Mouse (Mus musculus) ES-Bruce4 (cell line): ENCODE measurements around the gene Akt1s1. TPM values are rescaled to one million over a fixed set of nuclear protein-coding genes. Genes with fewer than 3 reads are reported as not detected.

Experiments
- H3K27ac ChIP-seq: 2 replicates; pipeline ENCODE4 v1.5.1; 2012; ENCODE audit warnings: low read length, inconsistent platforms; ENCODE audit not compliant: insufficient read depth
- H3K27me3 ChIP-seq: 2 replicates; pipeline ENCODE4 v1.6.1; 2012; ENCODE audit warnings: mild to moderate bottlenecking, low read length, inconsistent platforms; ENCODE audit not compliant: control insufficient read depth, poor library complexity, insufficient read depth, severe bottlenecking
- H3K36me3 ChIP-seq: 2 replicates; pipeline ENCODE4 v1.6.1; 2012; ENCODE audit warnings: inconsistent platforms, mild to moderate bottlenecking, low read length, moderate library complexity; ENCODE audit not compliant: control insufficient read depth, poor library complexity, insufficient read depth, severe bottlenecking
- H3K4me1 ChIP-seq: one replicate; pipeline ENCODE4 v1.8.1; 2011; ENCODE audit warnings: low read length; ENCODE audit not compliant: control insufficient read depth, insufficient read depth
- H3K4me3 ChIP-seq: 2 replicates; pipeline ENCODE4 v1.5.1; 2011; ENCODE audit warnings: low read depth, mild to moderate bottlenecking, low read length
- H3K9ac ChIP-seq: 2 replicates; pipeline ENCODE4 v1.6.1; 2012; ENCODE audit warnings: low read depth, mild to moderate bottlenecking, inconsistent platforms; ENCODE audit not compliant: poor library complexity, severe bottlenecking
- H3K9me3 ChIP-seq: replicated peaks from 2 replicates; pipeline ENCODE4 v1.6.1; 2012; ENCODE audit warnings: mild to moderate bottlenecking, low read length, inconsistent platforms; ENCODE audit not compliant: control insufficient read depth, poor library complexity, insufficient read depth, severe bottlenecking
- CTCF ChIP-seq: IDR thresholded peaks from one replicate; pipeline ENCODE4 v1.8.1; 2011; ENCODE audit warnings: low read depth, low read length
- EP300 ChIP-seq: IDR thresholded peaks from 2 replicates; pipeline ENCODE4 v1.6.1; 2011; ENCODE audit warnings: low read depth, low read length; ENCODE audit not compliant: insufficient read depth
- POLR2A ChIP-seq: IDR thresholded peaks from one replicate; pipeline ENCODE4 v1.8.1; 2011; ENCODE audit warnings: low read length; ENCODE audit not compliant: insufficient read depth
- polyA plus RNA-seq: library from polyadenylated mRNA; stranded (reverse); fragments of >200 nt; gene quantifications from 2 replicates; pipeline ENCODE4 v1.2.4, GENCODE M21; 2011; ENCODE audit warnings: low read depth; ENCODE audit not compliant: missing spikeins, insufficient read depth, insufficient read length

Akt1s1 gene
- polyA plus RNA-seq, 1 experiment, result 38.3 TPM

DNA sequence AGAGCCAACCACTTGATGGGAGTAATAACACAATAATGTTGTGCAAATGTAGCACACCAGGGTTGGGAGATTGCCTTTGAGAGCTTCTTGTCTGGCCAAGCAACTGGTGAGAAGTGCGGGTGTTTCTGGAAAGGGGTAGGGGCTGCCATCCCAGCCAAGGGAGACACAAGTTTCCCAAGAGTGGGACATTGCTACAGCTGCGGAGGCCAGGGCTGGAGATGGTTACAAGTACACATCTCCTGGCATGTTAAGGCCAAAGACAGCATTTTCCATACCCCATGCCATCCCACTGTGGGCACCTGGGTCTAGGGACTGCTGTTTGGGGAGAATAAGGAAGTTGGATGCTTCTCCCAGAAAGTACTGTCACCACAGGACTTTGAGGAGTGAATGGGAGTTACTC, 4.3 kb downstream of the Akt1s1 start:
- Histone ChIP-seq H3K4me3 (no peak overlapping the region; the same call in 1 of the 2 replicates), H3K27ac (no peak overlapping the region), H3K9me3 (no peaks in the 10 kb centered on the region), H3K4me1 (no peaks in the 10 kb centered on the region), H3K9ac (peak overlapping the region; percentile 41; the same call in 1 of the 2 replicates), H3K36me3 (no peaks in the 10 kb centered on the region), H3K27me3 (no peaks in the 10 kb centered on the region)
- TF ChIP-seq EP300, result no peak
- no peak for TF ChIP-seq CTCF
- no peak for TF ChIP-seq POLR2A

DNA sequence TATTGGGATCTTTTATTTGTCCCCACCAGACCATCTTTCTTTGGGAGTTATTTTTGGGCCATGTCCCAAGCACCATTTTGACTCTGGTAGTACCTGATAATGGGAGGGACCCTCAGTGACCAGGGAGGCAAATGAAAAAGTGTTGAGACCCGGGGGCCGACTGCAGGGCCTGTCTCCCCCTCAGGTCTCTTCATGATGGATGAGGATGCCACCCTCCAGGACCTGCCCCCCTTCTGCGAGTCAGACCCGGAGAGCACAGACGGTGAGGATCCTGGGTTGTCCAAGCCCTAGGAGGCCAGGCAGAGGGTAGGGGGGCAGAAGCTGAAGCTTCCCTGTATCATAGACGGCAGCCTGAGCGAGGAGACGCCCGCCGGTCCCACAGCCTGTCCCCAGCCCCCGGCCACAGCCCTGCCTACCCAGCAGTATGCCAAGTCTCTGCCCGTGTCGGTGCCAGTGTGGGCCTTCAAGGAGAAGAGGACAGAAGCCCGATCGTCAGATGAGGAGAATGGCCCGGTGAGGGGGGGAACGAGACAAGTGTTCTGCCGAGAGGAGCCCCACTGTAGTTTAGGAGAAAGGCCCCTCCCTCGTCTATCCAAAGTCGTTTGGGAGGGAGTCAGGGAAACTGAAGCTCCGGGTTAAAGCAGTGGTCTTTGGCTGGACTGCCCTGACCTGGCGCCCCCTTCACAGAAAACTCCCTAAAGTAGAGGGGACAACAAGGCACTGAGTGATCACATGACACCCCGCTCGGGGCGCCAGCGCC, 5.0 kb downstream of the Akt1s1 start:
- TF ChIP-seq CTCF (no peak), EP300 (no peak), POLR2A (no peak)
- H3K4me3 ChIP-seq, result peak overlapping the region; percentile 77
- no peaks in the 10 kb centered on the region for H3K27me3 ChIP-seq
- peak overlapping the region; percentile 35 for H3K9ac ChIP-seq
- H3K4me1 ChIP-seq, result no peaks in the 10 kb centered on the region
- H3K9me3 ChIP-seq, result no peaks in the 10 kb centered on the region
- peak overlapping the region; percentile 17; the same call in 1 of the 2 replicates for H3K27ac ChIP-seq
- H3K36me3 ChIP-seq, result no peaks in the 10 kb centered on the region

- no peaks in the 10 kb centered on the region for H3K9me3 ChIP-seq
- H3K9ac ChIP-seq, result peak overlapping the region; percentile 35
- no peaks in the 10 kb centered on the region for H3K27me3 ChIP-seq
- H3K27ac ChIP-seq, result peak overlapping the region; percentile 28
- TF ChIP-seq EP300 (no peak), CTCF (no peak), POLR2A (no peak)
- H3K4me3 ChIP-seq, result peak overlapping the region; percentile 77
- no peaks in the 10 kb centered on the region for H3K36me3 ChIP-seq
- no peaks in the 10 kb centered on the region for H3K4me1 ChIP-seq
Measured at GRCm38 (mm10) chr7:44854356-44855031, 5.7 kb downstream of the Akt1s1 start.

DNA sequence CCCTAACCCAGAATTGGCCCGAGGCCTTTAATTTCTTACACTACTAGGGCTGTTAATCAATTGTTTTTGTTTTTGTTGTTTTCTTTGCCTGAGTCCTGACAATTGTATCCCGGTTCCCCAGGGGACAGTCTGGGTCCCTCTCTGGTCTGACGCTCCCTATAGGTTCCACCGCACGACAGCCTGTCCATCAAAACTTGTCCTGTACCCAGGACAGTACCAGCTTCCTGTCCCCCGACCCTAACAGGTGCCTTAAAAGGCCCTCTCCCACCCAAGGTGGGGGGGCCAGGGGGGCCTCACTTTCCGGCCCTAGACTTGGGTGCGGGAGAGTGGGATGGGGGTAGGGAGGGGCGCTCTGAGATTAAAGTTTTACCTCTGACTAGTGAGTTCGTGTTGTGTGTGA, 6.2 kb downstream of the Akt1s1 start:
- H3K9me3 ChIP-seq, result no peaks in the 10 kb centered on the region
- peak overlapping the region; percentile 35 for H3K9ac ChIP-seq
- H3K27me3 ChIP-seq, result no peaks in the 10 kb centered on the region
- H3K4me1 ChIP-seq, result no peaks in the 10 kb centered on the region
- no peaks in the 10 kb centered on the region for H3K36me3 ChIP-seq
- TF ChIP-seq POLR2A (no peak), CTCF (no peak), EP300 (no peak)
- H3K27ac ChIP-seq, result peak overlapping the region; percentile 28
- H3K4me3 ChIP-seq, result peak overlapping the region; percentile 77; the same call in 1 of the 2 replicates

DNA sequence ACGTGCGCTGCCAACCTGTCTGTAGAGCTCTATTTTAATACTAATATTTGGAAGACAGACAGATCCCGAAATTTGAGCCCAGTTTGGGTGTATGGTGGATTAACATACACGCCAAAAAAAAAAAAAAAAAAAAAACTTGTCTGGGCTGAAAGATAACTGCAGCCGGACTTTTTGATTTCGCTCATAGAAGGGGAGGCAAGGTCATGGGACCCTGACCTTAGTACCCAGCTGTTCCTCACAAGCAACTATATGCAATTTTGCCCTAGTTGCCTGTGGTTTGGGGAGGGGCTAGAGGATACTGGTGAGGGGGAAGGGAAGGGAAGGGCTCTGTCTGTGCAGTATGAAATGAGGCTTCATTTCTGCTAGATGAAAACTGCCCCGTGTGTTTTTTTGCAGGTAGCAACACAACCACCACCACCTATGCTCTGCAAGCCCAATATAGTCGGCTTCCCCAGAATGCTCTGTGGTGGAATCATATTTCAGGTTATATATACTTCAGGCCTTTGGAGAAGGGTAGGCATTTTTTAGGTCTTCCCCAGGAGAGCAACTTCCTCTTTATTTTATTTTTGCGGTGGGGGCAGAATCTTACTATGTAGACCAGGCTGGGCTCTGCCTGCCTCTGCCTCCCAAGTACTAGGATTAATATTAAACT, 7.6 kb downstream of the Akt1s1 start:
- peak overlapping the region; percentile 85 for H3K9ac ChIP-seq
- no peaks in the 10 kb centered on the region for H3K27me3 ChIP-seq
- H3K4me1 ChIP-seq, result no peaks in the 10 kb centered on the region
- TF ChIP-seq CTCF (no peak), POLR2A (no peak), EP300 (no peak)
- H3K27ac ChIP-seq, result peak overlapping the region; percentile 74; the same call in 1 of the 2 replicates
- no peaks in the 10 kb centered on the region for H3K36me3 ChIP-seq
- peak overlapping the region; percentile 82 for H3K4me3 ChIP-seq
- no peaks in the 10 kb centered on the region for H3K9me3 ChIP-seq

DNA sequence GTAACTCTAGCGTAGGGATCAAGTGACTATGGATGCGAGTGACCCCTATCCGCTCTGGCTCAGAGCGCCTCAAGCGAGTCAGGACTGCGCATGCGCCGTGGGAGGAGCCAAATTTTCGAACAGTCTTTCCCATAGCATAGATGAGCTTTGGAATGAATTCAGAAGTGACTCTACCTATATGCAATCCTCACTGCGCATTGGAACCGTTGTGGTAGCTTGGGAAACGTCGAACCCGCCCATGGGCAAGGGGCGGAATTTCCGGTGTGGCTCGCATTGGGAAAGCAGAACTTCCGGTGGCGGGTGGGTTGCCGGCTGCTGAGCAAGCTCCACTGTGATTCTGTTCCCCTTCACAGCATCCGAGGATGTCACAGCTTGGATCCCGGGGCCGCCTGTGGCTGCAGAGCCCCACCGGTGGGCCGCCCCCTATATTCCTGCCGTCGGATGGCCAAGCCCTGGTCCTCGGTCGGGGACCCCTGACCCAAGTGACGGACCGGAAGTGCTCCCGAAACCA, 8.3 kb downstream of the Akt1s1 start, which contains the start of gene Pnkp:
Gene Pnkp, plus strand, starts transcription at position 98 of the 511 bp plus-strand sequence.
- TF ChIP-seq CTCF (no peak), EP300 (0 out of 2 replicates have a peak, but pooled peaks have one; percentile 3), POLR2A (peak; percentile 25)
- no peaks in the 10 kb centered on the region for H3K27me3 ChIP-seq
- no peaks in the 10 kb centered on the region for H3K4me1 ChIP-seq
- no peaks in the 10 kb centered on the region for H3K36me3 ChIP-seq
- H3K4me3 ChIP-seq, result peak within 1 kb of the TSS; percentile 82
- H3K9ac ChIP-seq, result peak within 1 kb of the TSS; percentile 85
- H3K27ac ChIP-seq, result peak within 1 kb of the TSS; percentile 74
- no peaks in the 10 kb centered on the region for H3K9me3 ChIP-seq
